Mouse (Mus musculus) forebrain, embryonic 14.5 days (tissue): ENCODE measurements around the gene Mmp19. TPM values are rescaled to one million over a fixed set of nuclear protein-coding genes. Genes with fewer than 3 reads are reported as not detected.

Experiments used
- ATAC-seq: fragments of 200-750 bp; cut with Nextera tagmentation; 2 replicates; pipeline ENCODE4 v1.8.0; 2017; ENCODE audit warnings: mild to moderate bottlenecking, moderate library complexity
- DNase-seq: peaks from one replicate; pipeline ENCODE4 v3.0.0-alpha.2; 2015; ENCODE audit warnings: low spot score
- H3K27ac ChIP-seq: fragments of 300-500 bp; sonication (generic); 2 replicates; pipeline ENCODE4 v1.5.1; 2014; ENCODE audit warnings: low read depth, mild to moderate bottlenecking, control low read depth, low read length, moderate library complexity
- H3K27me3 ChIP-seq: fragments of 300-500 bp; sonication (generic); replicated peaks from 2 replicates; pipeline ENCODE4 v1.6.1; 2014; ENCODE audit warnings: low read length, control low read depth, mixed read lengths; ENCODE audit not compliant: control insufficient read depth, insufficient read depth
- H3K36me3 ChIP-seq: fragments of 300-500 bp; sonication (generic); 2 replicates; pipeline ENCODE4 v1.6.1; 2014; ENCODE audit warnings: low read length, control low read depth; ENCODE audit not compliant: control insufficient read depth, insufficient read depth
- H3K4me1 ChIP-seq: fragments of 300-500 bp; sonication (generic); 2 replicates; pipeline ENCODE4 v1.6.1; 2014; ENCODE audit warnings: antibody characterized with exemption, low read length, control low read depth; ENCODE audit not compliant: control insufficient read depth, insufficient read depth
- H3K4me2 ChIP-seq: fragments of 300-500 bp; sonication (generic); 2 replicates; pipeline ENCODE4 v1.6.1; 2014; ENCODE audit warnings: mild to moderate bottlenecking, control low read depth, low read length
- H3K4me3 ChIP-seq: fragments of 300-500 bp; sonication (generic); 2 replicates; pipeline ENCODE4 v1.5.1; 2014; ENCODE audit warnings: low read depth, low read length, control low read depth
- H3K9ac ChIP-seq: fragments of 300-500 bp; sonication (generic); 2 replicates; pipeline ENCODE4 v1.6.1; 2014; ENCODE audit warnings: mild to moderate bottlenecking, low read length, control low read depth, moderate library complexity
- H3K9me3 ChIP-seq: fragments of 300-500 bp; sonication (generic); replicated peaks from 2 replicates; pipeline ENCODE4 v1.6.1; 2016; ENCODE audit warnings: low read length, control low read depth, mixed read lengths; ENCODE audit not compliant: control insufficient read depth
- WGBS: fragments of 180-500 bp; shearing (Covaris S2); extraction: QIAGEN DNeasy Blood & Tissue Kit; methylation state at CpG from one replicate; pipeline ENCODE4 v1.1.7; 2014; 5-methylcytosine and 5-hydroxymethylcytosine counted together
- polyA plus RNA-seq: library from polyadenylated mRNA; unstranded; fragments of >200 nt; fragmentation: Nextera tagmentation; extraction: Ambion mirVana; gene quantifications from 2 replicates; pipeline ENCODE4 v1.2.1, GENCODE M21; 2014

The Mmp19 gene
- polyA plus RNA-seq, 1 experiment from 2014 or later = 0.37 TPM

GRCm38 (mm10) chr10:128794391-128794790 lies 3.7 kb downstream of the Mmp19 start:
- Histone ChIP-seq H3K9me3 (no peaks in the 10 kb centered on the region), H3K9ac (no peak overlapping the region), H3K27ac (no peak overlapping the region), H3K4me2 (no peak overlapping the region), H3K27me3 (no peaks in the 10 kb centered on the region), H3K4me3 (no peak overlapping the region), H3K36me3 (no peaks in the 10 kb centered on the region), H3K4me1 (no peaks in the 10 kb centered on the region)
- DNase-seq = no peak
- 95% methylated on average over 5 of the region's 5 CpGs for WGBS
- no peak for ATAC-seq

- H3K9me3 ChIP-seq = no peaks in the 10 kb centered on the region
- no peak overlapping the region for H3K9ac ChIP-seq
- ATAC-seq = no peak
- DNase-seq = no peak
- H3K4me3 ChIP-seq = no peak overlapping the region
- peaks cover 7% of the 10 kb centered on the region; the same call in 1 of the 2 replicates for H3K36me3 ChIP-seq
- WGBS = 91% methylated on average over 3 of the region's 3 CpGs
- H3K4me2 ChIP-seq = no peak overlapping the region
- H3K27ac ChIP-seq = no peak overlapping the region
- H3K27me3 ChIP-seq = no peaks in the 10 kb centered on the region
- no peaks in the 10 kb centered on the region for H3K4me1 ChIP-seq
Observed at GRCm38 (mm10) chr10:128795581-128795980, 4.9 kb downstream of the Mmp19 start.

DNA sequence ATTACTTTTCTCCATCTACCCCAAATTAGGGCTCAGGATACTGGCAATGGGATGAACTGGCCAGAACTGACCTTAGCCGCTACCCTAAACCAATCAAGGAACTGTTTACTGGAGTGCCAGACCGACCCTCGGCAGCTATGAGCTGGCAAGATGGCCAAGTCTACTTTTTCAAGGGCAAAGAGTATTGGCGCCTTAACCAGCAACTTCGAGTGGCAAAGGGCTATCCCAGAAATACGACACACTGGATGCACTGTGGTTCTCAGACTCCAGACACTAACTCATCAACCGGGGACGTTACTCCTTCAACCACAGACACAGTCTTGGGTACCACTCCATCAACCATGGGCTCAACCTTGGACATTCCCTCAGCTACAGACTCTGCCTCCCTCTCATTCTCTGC lies 8.0 kb downstream of the Mmp19 start:
- H3K4me1 ChIP-seq = peaks cover 8% of the 10 kb centered on the region; the same call in 1 of the 2 replicates
- no peaks in the 10 kb centered on the region for H3K27me3 ChIP-seq
- no peak overlapping the region for H3K27ac ChIP-seq
- DNase-seq (no peak), ATAC-seq (no peak)
- no peaks in the 10 kb centered on the region for H3K9me3 ChIP-seq
- H3K4me3 ChIP-seq = no peak overlapping the region
- H3K4me2 ChIP-seq = no peak overlapping the region
- peaks cover 7% of the 10 kb centered on the region; the same call in 1 of the 2 replicates for H3K36me3 ChIP-seq
- no peak overlapping the region for H3K9ac ChIP-seq
- WGBS = 98% methylated on average over 8 of the region's 8 CpGs

DNA sequence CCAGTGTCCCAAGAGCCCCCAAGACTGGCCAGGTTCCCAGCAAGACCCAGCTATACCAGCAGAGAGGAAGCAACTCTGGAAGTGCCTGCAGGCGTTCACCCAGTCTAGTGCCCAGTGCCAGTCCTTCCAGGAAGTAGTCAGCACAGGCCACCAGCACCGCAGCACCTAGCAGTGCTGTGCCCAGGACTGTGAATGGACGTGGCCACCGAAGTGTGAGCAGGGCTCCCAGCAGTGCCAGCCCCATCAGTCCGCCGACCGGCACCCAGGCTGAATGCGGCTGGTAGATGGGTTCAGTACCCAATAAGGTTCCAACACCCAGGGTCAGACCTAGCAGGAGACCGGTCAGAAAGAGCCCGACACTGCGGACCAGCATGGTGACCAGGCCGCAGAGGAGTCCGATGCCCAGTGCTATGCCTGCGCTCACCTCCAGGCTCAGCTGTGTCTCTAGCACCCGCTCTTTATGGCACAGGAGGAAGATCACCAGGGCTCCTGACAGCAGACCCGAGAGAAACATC lies 11.3 kb downstream of the Mmp19 start:
- Histone ChIP-seq H3K4me1 (peaks cover 20% of the 10 kb centered on the region), H3K9me3 (no peaks in the 10 kb centered on the region), H3K4me2 (no peak overlapping the region), H3K9ac (no peak overlapping the region), H3K36me3 (peaks cover 10% of the 10 kb centered on the region; the same call in 1 of the 2 replicates), H3K27me3 (no peaks in the 10 kb centered on the region), H3K4me3 (no peak overlapping the region), H3K27ac (no peak overlapping the region)
- no peak for ATAC-seq
- no peak for DNase-seq
- 90% methylated on average over 16 of the region's 16 CpGs for WGBS

- Histone ChIP-seq H3K36me3 (peaks cover 16% of the 10 kb centered on the region), H3K27me3 (no peaks in the 10 kb centered on the region), H3K4me3 (no peak overlapping the region), H3K9me3 (no peaks in the 10 kb centered on the region), H3K4me2 (peak overlapping the region; percentile 82), H3K9ac (peak overlapping the region; percentile 80; the same call in 1 of the 2 replicates), H3K27ac (no peak overlapping the region), H3K4me1 (peaks cover 30% of the 10 kb centered on the region)
- DNase-seq (no peak), ATAC-seq (no peak)
- 75% methylated on average over 4 of the region's 4 CpGs for WGBS
Observed at GRCm38 (mm10) chr10:128802956-128803355, 12.2 kb downstream of the Mmp19 start.

DNA sequence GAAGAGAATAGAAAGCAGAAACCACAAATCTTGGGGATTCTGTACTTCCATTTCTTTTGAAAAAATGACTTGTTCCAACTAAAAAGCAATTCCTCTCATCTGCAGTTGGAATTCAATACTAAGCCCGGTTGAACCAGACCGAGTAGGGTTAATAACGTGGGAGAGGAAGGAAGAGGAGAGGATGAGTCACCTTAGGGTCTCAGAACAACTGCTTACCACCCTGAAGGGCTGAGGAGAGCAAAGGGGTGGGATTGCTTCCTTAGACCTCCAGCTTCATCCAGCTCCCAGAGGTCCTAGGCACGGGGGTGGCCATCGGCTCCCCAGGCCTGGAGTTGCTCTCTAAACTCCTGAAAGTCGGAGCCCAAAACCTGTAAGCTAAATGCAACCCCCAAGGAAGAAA lies 12.7 kb downstream of the Mmp19 start:
- peak overlapping the region; percentile 81 for H3K4me3 ChIP-seq
- H3K9ac ChIP-seq = peak overlapping the region; percentile 80

DNA sequence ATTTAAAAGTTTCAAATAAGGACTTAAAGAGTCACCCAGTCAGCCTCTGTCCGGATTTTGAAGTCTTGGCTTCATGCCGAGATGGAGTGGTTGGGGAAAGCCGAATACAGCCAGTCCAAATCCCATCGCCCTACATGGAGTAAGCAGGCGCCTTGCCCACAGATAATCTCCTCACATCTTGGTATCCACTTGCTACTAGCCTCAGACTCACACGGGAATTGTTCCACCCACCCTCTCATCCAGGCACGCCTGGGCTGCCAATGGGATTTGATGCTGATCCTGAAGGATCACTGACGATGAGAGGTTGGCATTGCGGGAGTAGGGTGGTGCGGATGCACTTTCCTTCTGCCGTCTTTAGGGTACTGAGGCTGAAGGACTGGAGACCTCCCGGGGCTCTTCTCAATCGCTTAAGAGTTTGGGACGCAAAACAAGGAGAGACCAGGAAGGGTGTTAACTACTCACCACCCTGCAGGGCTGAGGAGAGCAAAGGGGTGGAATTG lies 13.1 kb downstream of the Mmp19 start, which contains the start of gene Dnajc14:
Gene Dnajc14, plus strand, starts transcription at position 292 of the 500 bp plus-strand sequence.
- Histone ChIP-seq H3K4me1 (peaks cover 37% of the 10 kb centered on the region), H3K4me2 (peak within 1 kb of the TSS; percentile 82), H3K4me3 (peak within 1 kb of the TSS; percentile 81), H3K36me3 (peaks cover 23% of the 10 kb centered on the region), H3K9ac (peak within 1 kb of the TSS; percentile 80), H3K9me3 (no peaks in the 10 kb centered on the region), H3K27me3 (no peaks in the 10 kb centered on the region), H3K27ac (peak within 1 kb of the TSS; percentile 97)
- ATAC-seq (peak; percentile 20), DNase-seq (peak; percentile 77)
- under 1% methylated on average over 14 of the region's 14 CpGs for whole genome bisulfite sequencing

More for the DNA sequence above, 12.7 kb downstream of the Mmp19 start:
- Histone ChIP-seq H3K36me3 (peaks cover 19% of the 10 kb centered on the region), H3K27me3 (no peaks in the 10 kb centered on the region), H3K9me3 (no peaks in the 10 kb centered on the region), H3K4me2 (peak overlapping the region; percentile 82), H3K4me1 (peaks cover 33% of the 10 kb centered on the region), H3K27ac (0 out of 2 replicates have a peak overlapping the region, but pooled peaks have one; percentile 97)
- WGBS = 11% methylated on average over 6 of the region's 6 CpGs
- DNase-seq (no peak), ATAC-seq (no peak)

- Histone ChIP-seq H3K9me3 (no peaks in the 10 kb centered on the region), H3K4me3 (peak within 1 kb of the TSS; percentile 81), H3K36me3 (peaks cover 25% of the 10 kb centered on the region), H3K9ac (peak within 1 kb of the TSS; percentile 80), H3K4me1 (peaks cover 43% of the 10 kb centered on the region), H3K27ac (peak within 1 kb of the TSS; percentile 97), H3K4me2 (peak within 1 kb of the TSS; percentile 82), H3K27me3 (no peaks in the 10 kb centered on the region)
- peak; percentile 91 for DNase-seq
- WGBS = under 1% methylated on average over 28 of the region's 28 CpGs
- ATAC-seq = peak; percentile 69
Observed at GRCm38 (mm10) chr10:128804271-128805091, 13.8 kb downstream of the Mmp19 start, which contains the start of gene Tmem198b. Gene Tmem198b (minus strand): TSS chr10:128804370.
